Mouse (Mus musculus) ovary, postnatal 14 days (tissue): Measurements from ENCODE around the gene Peli1.

Experiments used
- DNase-seq: peaks from one replicate; pipeline ENCODE4 v3.0.0; 2022; ENCODE audit warnings: low spot score

The Peli1 gene

GRCm38 (mm10) chr11:21093081-21093815, 2.2 kb downstream of the Peli1 start:
- no peak for DNase-seq

- no peak for DNase-seq
Measured at GRCm38 (mm10) chr11:21096590-21096989, 5.5 kb downstream of the Peli1 start.

- no peak for DNase-seq
Measured at GRCm38 (mm10) chr11:21098457-21098856, 7.4 kb downstream of the Peli1 start.

GRCm38 (mm10) chr11:21100704-21101103, 9.6 kb downstream of the Peli1 start:
- DNase-seq, result no peak

GRCm38 (mm10) chr11:21101286-21101685, 10.2 kb downstream of the Peli1 start:
- DNase-seq, result no peak

- no peak for DNase-seq
Measured at GRCm38 (mm10) chr11:21102273-21103005, 11.3 kb downstream of the Peli1 start.

GRCm38 (mm10) chr11:21103186-21103585, 12.1 kb downstream of the Peli1 start:
- DNase-seq, result no peak

- DNase-seq, result no peak
Measured at GRCm38 (mm10) chr11:21105393-21105792, 14.3 kb downstream of the Peli1 start.

- no peak for DNase-seq
Measured at GRCm38 (mm10) chr11:21107120-21107519, 16.0 kb downstream of the Peli1 start.

- no peak for DNase-seq
Measured at GRCm38 (mm10) chr11:21109279-21109678, 18.2 kb downstream of the Peli1 start.

- DNase-seq, result no peak
Measured at GRCm38 (mm10) chr11:21114516-21114915, 23.4 kb downstream of the Peli1 start.

GRCm38 (mm10) chr11:21115804-21116203, 24.7 kb downstream of the Peli1 start:
- DNase-seq, result no peak

- DNase-seq, result no peak
Measured at GRCm38 (mm10) chr11:21116623-21117295, 25.7 kb downstream of the Peli1 start.

- DNase-seq, result no peak
Measured at GRCm38 (mm10) chr11:21121737-21122136, 30.6 kb downstream of the Peli1 start.

GRCm38 (mm10) chr11:21122399-21122798, 31.3 kb downstream of the Peli1 start:
- no peak for DNase-seq

GRCm38 (mm10) chr11:21131692-21132091, 40.6 kb downstream of the Peli1 start:
- DNase-seq, result no peak

- no peak for DNase-seq
Measured at GRCm38 (mm10) chr11:21134875-21135451, 43.9 kb downstream of the Peli1 start.

- no peak for DNase-seq
Measured at GRCm38 (mm10) chr11:21139453-21139852, 48.4 kb downstream of the Peli1 start.

GRCm38 (mm10) chr11:21141242-21141641, 50.2 kb downstream of the Peli1 start:
- DNase-seq, result no peak

GRCm38 (mm10) chr11:21141755-21142154, 50.7 kb downstream of the Peli1 start:
- no peak for DNase-seq

GRCm38 (mm10) chr11:21149476-21149875, 58.4 kb downstream of the Peli1 start:
- no peak for DNase-seq

- DNase-seq, result no peak
Measured at GRCm38 (mm10) chr11:21150316-21150715, 59.2 kb downstream of the Peli1 start.

- no peak for DNase-seq
Measured at GRCm38 (mm10) chr11:21151672-21152071, 60.6 kb downstream of the Peli1 start.
